Mouse (Mus musculus) gastrocnemius, adult 18-20 months (tissue): ENCODE data around the gene Fsip1. TPM values are rescaled to one million over a fixed set of nuclear protein-coding genes. Genes with fewer than 3 reads are reported as not detected.
"Not testable (repeated sequence)": the region's sequence is repeated elsewhere in the genome, so short reads cannot be mapped to it uniquely, and the experiment has no call there.

Source experiments
- DNase-seq: peaks from one replicate; pipeline ENCODE4 v3.0.0; 2021; ENCODE audit warnings: low spot score
- long read RNA-seq, 2 experiments: library from polyadenylated mRNA; stranded (forward); transcript quantifications; one replicate each; pipeline ENCODE4 v2.0.0; 2021
- total RNA-seq, 2 experiments: library from RNA; stranded (reverse); gene quantifications; 2 replicates each; pipeline ENCODE4 v1.2.3; 2021

Fsip1 gene
- total RNA-seq: not detected
- long read RNA-seq, experiment 1: 0 reads
- long read RNA-seq, experiment 2: 0 reads

- peak; percentile 68 for DNase-seq
These were observed at the start of gene Fsip1 for GRCm38 (mm10) chr2:118256621-118257053. Gene Fsip1 (minus strand): TSS chr2:118256966.

GRCm38 (mm10) chr2:118306522-118306895 is 49.7 kb upstream of the Fsip1 start:
- no peak for DNase-seq

GRCm38 (mm10) chr2:118305827-118306521 is 49.2 kb upstream of the Fsip1 start:
- DNase-seq: no peak

GRCm38 (mm10) chr2:118303456-118303855 is 46.7 kb upstream of the Fsip1 start:
- no peak for DNase-seq

GRCm38 (mm10) chr2:118301656-118302055 is 44.9 kb upstream of the Fsip1 start:
- no peak for DNase-seq

GRCm38 (mm10) chr2:118301041-118301545 is 44.3 kb upstream of the Fsip1 start:
- DNase-seq: no peak

- DNase-seq: no peak
These were observed 43.2 kb upstream of the Fsip1 start for GRCm38 (mm10) chr2:118299981-118300380.

- DNase-seq: no peak
These were observed 41.8 kb upstream of the Fsip1 start for GRCm38 (mm10) chr2:118298601-118299000.

GRCm38 (mm10) chr2:118297966-118298365 is 41.2 kb upstream of the Fsip1 start:
- DNase-seq: no peak

GRCm38 (mm10) chr2:118295505-118295904 is 38.7 kb upstream of the Fsip1 start:
- DNase-seq: peak; percentile 43

- DNase-seq: no peak
These were observed 36.8 kb upstream of the Fsip1 start for GRCm38 (mm10) chr2:118293583-118293982.

GRCm38 (mm10) chr2:118289066-118289460 is 32.3 kb upstream of the Fsip1 start:
- DNase-seq: not testable (repeated sequence)

- DNase-seq: no peak
These were observed 31.7 kb upstream of the Fsip1 start for GRCm38 (mm10) chr2:118288326-118289065.

GRCm38 (mm10) chr2:118287678-118288077 is 30.9 kb upstream of the Fsip1 start:
- no peak for DNase-seq

GRCm38 (mm10) chr2:118282467-118282866 is 25.7 kb upstream of the Fsip1 start:
- DNase-seq: no peak

GRCm38 (mm10) chr2:118278249-118278648 is 21.5 kb upstream of the Fsip1 start:
- DNase-seq: no peak

GRCm38 (mm10) chr2:118271606-118272005 is 14.8 kb upstream of the Fsip1 start:
- DNase-seq: no peak

- DNase-seq: no peak
These were observed 13.4 kb upstream of the Fsip1 start for GRCm38 (mm10) chr2:118270213-118270612.

- no peak for DNase-seq
These were observed 7.1 kb upstream of the Fsip1 start for GRCm38 (mm10) chr2:118263914-118264201.

GRCm38 (mm10) chr2:118263151-118263913 is 6.6 kb upstream of the Fsip1 start:
- peak; percentile 45 for DNase-seq

- no peak for DNase-seq
These were observed 5.9 kb upstream of the Fsip1 start for GRCm38 (mm10) chr2:118262673-118263072.

- no peak for DNase-seq
These were observed 3.0 kb upstream of the Fsip1 start for GRCm38 (mm10) chr2:118259746-118260145.
